Mouse (Mus musculus) cerebellum, postnatal 36 days (tissue): ENCODE data around the gene Pkm.

Experiments used
- DNase-seq, 2 experiments: peaks; one replicate each; pipeline ENCODE4 v3.0.0; 2021 to 2022; ENCODE audit warnings: mixed read lengths in 2 of 2

Pkm gene

DNA sequence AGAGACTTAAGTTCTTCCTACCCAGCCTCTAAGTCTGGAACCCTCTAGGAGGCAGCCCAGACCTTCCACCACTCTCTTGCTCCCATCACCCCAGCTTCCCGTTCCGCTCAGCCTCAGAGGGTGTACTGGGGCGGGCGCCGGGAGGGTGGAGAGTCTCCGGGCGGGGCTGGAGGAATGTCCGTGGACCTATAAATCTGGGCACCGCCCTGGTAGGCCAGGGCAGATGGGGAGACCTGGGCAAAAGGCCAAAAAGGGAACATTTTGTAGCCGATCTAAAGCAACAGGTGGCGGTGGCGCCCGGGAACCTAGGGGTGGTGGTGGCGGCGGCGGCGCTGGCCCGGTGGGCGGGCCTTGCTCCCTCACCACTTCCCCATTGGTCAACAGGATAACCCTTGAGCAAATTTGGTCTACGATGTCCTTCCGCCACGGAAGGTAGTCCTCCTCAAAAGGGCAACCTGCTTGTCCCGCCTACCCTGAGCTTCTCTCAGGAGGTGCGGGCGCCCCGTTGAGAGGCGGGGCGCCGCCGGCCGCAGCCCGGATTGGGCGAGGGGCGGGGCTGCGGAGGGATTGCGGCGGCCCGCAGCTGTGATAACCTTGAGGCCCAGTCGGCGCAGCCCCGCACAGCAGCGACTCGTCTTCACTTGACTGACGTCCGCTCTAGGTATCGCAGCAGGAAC, at the start of gene Pkm:
Gene Pkm (plus strand): TSS at position 411 of the 677 bp plus-strand sequence.
- peak; percentile 97 to 98 for DNase-seq

DNA sequence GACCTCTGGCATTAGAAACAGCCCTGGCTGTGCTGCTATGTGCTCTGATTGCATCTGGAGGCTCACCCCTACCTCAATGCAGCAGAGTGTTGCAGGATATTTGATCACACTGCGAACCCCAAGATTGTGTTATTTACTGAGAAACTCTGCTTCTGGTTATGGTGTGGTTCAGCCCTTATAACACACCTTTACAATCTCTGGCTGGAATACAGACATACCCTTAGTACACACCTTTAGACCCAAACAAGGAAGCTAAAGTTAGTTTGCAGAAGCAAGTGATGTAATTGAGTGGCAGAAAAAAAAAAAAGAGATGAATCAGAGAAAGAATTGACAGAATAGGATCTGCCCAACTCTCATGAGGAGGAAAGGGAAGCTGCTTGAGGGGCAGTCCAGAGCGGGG, 45.2 kb upstream of the Pkm start:
- no peak for DNase-seq

DNA sequence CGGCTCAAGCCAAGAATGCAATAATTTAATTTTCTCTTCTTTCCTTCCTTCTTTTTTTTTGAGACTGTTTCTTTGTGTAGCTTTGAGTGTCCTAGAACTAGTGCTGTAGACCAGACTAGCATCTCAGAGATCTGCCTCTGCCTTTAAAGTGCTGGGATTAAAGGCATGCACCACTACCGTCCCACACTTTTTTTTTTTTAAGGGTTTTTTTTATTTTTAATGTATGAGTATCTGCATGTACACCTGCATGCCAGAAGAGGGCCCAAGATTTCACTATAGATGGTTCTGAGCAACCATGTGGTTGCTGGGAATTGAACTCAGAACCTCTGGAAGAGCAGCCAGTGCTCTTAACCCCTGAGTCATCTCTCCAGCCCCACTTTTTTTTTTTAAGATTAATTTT, 40.4 kb upstream of the Pkm start:
- DNase-seq, result no peak

DNA sequence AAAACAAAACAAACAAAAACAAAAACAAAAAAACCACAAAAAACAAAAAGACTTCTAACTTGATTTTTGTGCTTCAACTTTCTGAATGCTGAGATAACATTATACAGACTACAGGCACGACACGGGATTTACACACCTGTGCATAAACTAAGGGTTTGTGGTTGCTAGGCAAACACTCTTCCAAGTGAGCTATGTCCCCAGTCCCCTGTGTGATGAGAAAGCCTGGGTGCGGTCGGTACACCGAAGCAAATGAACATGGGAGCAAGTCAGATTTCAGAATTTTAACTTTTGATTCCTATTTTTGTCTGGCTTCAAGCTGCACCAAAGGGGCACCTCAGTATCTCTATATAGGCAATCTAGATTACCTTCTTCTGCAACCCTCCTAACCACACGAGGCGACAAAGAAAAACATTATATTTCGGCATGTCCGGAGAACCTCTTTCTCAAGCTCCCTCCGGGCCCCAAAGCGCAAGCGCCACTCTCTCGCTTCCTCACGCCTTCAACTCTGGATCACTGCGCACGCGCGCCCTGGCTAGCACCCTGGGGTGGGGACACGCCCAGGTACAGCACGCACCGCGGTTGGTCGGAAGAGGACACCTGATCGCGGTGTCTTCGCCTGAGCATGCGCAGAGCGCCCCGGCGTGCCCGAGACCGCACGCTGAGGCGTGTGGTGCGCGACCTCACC, 39.4 kb upstream of the Pkm start, which contains the start of gene Parp6:
Gene Parp6 (plus strand): TSS at position 663 of the 685 bp plus-strand sequence.
- DNase-seq, result peak; percentile 100

DNA sequence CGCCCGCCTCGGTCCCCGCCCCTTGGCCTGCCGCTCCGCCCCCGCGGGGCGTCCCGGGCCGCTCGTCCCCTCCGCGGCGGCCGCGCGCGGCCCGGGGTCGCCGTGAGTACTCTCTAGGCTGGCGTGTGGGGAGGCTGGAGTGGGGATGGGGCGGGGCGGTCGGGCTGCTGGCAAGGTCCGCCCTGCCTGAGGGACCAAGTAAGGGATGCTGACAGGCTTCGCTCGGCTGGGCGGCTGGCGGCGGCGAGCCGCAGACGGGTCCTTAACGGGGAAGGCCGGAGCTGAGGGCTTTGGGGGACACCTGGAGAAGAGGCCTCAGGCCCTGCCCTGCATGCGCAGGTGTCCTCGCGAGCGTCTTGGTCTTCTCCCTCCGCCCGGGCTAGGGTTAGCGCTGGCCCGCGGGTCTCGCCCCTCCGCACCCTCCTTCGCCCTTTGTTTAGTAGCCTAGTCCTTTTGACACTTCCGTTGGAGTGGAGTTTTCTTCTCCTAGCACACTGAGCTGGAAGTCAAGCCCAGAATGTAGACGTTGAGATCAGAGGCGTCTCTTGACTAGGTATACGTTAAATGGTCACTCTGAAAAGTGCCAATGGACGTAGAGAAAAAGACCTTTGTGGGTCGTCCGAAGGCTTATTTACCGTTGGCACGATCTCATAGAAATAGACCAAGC, 38.7 kb upstream of the Pkm start:
- no peak for DNase-seq

DNA sequence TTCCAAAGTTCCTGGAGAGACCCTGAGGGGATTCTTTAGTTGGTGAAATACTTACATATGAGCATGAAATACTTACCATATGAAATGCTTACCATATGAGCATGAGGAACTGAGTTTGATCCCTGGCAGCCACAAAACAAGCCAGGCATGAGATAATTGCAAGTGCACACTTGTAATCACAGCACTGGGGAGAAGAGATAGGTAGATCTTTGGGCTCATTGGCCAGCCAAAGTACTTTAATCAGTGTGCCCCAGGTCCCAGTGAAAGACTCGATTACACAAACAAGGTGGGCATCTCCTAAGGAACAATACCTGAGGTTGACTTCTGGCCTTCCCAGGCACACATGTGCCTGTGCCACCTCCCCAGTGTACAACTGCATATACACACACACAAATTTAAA, 17.8 kb upstream of the Pkm start:
- DNase-seq, result no peak

DNA sequence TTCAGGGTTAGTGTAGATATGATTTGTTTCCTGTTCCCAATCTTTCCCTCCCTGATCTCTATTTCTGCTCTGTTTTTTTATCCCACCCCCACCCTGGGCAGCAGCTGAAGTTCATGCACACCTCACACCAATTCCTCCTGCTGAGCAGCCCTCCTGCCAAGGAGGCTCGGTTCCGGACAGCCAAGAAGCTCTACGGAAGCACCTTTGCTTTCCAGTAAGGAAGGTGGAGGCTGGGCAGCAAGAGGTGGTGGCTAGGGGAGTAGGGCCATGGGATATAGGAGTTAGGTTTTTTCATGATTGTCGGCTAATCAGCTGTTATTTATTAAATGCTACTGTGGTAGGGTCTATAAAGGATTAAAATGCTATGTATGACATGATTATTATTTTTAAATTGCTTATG, 16.2 kb upstream of the Pkm start:
- no peak for DNase-seq

- no peak for DNase-seq
Observed at GRCm38 (mm10) chr9:59641320-59641719, 14.8 kb upstream of the Pkm start.

- DNase-seq, result no peak
Observed at GRCm38 (mm10) chr9:59649911-59650310, 6.3 kb upstream of the Pkm start.

GRCm38 (mm10) chr9:59653371-59653770, 2.8 kb upstream of the Pkm start:
- DNase-seq, result no peak

GRCm38 (mm10) chr9:59654450-59654983, 1.7 kb upstream of the Pkm start:
- no peak for DNase-seq

DNA sequence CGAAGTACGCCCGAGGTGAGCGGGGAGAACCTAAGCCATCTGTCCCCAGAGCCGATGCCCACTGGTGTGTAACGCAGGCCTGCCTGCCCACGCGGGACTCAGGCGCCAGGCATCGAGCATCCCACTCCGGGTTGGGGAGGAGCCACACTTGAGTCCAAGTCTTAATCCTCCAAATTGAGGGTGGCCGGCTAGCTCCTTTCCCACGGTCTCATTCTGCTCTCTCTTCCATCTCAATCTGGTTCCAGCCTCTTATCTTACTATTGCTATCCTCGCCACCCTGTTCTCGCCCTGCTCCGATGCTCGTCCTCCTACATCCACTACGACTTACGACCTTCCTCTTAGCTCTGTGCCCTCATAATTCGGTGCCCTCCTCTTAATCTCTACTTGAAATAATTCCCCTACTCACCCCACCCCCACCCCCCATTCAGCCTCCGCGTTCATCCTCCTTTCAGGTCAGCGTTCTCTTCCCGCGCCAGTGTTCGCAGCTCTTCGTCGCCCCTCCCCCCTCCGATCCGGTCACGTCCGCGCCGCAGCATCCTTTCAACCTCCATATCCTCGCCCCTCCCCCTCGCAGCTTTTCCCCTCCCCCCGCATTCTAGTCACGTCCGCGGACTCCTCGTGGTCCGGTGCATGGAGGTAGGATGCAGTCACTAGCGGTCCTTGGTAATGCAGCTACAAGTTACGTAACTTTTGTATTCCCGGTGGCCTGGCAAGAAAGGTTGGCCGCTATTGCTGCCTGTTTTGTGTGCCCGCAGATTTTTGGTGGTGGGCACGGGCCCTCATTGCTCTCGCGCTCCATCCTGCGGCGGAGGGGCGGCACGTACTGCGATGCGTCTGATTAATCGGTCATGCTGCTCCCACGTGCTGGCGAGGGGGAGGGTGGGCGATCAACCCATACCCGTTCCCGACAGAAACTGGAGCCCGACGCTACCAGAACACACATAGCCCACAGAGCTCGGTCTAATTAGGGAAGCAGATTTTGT, 758 bp downstream of the Pkm start:
- DNase-seq, result peak; percentile 84 to 89

- DNase-seq, result no peak
Observed at GRCm38 (mm10) chr9:59658146-59658545, 2.0 kb downstream of the Pkm start.

- peak; percentile 86 for DNase-seq
Observed at GRCm38 (mm10) chr9:59659036-59660026, 3.2 kb downstream of the Pkm start.

DNA sequence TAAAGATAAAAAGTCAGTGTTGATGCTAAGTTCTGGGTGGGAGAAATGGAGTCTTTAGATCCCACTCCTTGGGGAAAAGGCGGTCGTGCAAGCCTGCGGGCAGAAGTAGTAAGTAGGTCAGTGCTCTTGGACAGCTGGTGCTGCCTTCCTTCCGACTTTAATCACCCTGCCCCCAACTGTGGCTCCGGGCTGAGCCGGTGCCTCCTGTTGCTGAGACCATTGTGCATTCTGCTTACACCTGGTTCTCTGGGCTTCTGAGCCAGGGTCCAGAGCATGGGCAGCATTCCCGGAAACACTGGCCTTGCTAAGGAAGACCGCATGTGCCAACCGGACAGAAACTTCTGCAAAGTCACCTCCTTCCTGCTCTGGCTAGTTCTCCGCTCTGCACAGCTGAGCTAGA, 4.3 kb downstream of the Pkm start:
- peak; percentile 67 to 72 for DNase-seq

GRCm38 (mm10) chr9:59661298-59661975, 5.3 kb downstream of the Pkm start:
- no peak for DNase-seq

- DNase-seq, result no peak
Observed at GRCm38 (mm10) chr9:59663226-59663625, 7.1 kb downstream of the Pkm start.

DNA sequence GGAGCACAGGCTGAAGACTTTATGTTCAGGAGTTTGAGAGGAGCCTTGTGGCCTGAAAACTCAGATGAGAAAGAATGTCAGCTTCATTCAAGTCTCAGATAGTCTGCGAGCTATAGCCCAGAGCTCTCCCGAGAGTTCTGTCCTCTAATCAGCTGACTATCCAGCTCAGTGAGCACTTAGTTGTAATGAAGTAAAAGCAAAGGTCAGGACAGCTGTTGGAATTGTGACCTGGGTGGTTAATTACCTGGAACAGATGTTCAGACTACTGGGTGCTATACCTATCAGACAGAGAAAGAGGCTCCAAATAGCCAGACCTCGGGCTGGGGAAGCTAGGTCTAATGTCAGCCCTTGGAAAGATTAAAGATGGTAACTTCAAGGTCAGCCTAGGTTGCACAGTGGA, 7.8 kb downstream of the Pkm start:
- DNase-seq, result no peak

DNA sequence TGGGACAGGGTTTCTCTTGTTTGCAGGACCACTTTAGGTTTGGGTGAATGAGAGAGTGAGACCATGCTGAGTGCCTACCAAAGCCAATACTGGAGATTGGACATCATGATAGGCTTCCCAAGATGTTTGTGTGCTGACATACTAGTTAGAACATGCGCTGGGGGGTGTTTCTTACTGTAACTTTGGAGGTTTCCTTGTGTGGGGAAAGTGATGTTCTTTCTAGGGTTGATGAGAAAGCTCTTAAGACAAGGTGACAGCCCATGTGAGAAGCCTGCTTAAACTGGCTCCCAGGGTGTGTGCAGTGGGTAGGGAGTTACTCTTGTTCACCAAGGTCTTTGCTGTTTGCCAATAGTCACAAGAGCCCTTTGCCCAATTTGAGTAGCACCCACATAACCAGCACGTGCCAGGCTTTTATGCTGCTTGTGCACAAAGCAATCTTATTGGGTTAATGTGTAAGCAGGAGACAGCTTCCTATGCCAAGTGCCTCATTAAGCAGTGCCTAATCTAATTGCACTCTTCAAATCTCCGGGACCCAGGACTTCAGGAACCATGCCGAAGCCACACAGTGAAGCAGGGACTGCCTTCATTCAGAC, 8.6 kb downstream of the Pkm start:
- DNase-seq, result no peak

- DNase-seq, result no peak
Observed at GRCm38 (mm10) chr9:59666016-59666415, 9.8 kb downstream of the Pkm start.
